Mouse (Mus musculus): ENCODE data around the gene Hk1.

The Hk1 gene

GRCm38 (mm10) chr10:62220732-62221514, 158.8 kb downstream of the Hk1 start:
- peak in 1 of 2 experiments; percentile 47 for DNase-seq

Measured in cerebellum, postnatal 25 days (tissue).